Mouse (Mus musculus): Measurements from ENCODE around the gene Hsf4. TPM values are rescaled to one million over a fixed set of nuclear protein-coding genes. Genes with fewer than 3 reads are reported as not detected.
A peak's percentile ranks its signal among the peaks of the same experiment; 100 is the strongest.

The Hsf4 gene
- polyA plus RNA-seq, 1 experiment from 2014 or later: 0.25 TPM

DNA sequence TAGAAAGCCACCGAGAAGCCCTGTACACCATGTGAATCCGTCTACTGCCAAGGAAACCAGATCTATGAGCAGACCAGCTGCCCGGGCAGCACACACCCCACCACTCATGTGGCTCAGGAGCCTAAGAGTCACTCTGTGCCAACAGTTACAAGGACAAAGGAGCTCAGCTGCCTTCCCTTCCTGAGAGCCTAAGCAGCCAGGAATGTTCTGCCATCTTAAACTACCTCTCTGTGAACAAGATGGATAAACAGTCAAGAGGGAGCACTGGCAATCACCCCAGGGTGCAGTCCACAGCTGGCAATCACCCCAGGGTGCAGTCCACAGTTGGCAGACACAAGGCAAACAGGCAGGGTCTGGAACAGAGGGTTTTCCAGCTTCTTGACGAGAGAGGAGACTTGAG, 48.3 kb downstream of the Hsf4 start:
- peaks cover 8% of the 10 kb centered on the region; the same call in 1 of the 2 replicates for H3K36me3 ChIP-seq (ENCODE audit: control insufficient read depth, insufficient read depth)
- no peak overlapping the region for H3K27ac ChIP-seq (ENCODE audit: low read length)
- 91% methylated on average over 4 of the region's 4 CpGs for WGBS
- ATAC-seq: no peak
- no peaks in the 10 kb centered on the region for H3K4me1 ChIP-seq (replicated peaks; ENCODE audit: control insufficient read depth, insufficient read depth, low read length)
- H3K4me3 ChIP-seq (replicated peaks; ENCODE audit: low read length): no peak overlapping the region
- no peak overlapping the region for H3K4me2 ChIP-seq (ENCODE audit: low read length)
- H3K9ac ChIP-seq (replicated peaks; ENCODE audit: low read depth, low read length): no peak overlapping the region
- H3K9me3 ChIP-seq (ENCODE audit: control insufficient read depth, low read length): no peaks in the 10 kb centered on the region
- H3K27me3 ChIP-seq (replicated peaks; ENCODE audit: control insufficient read depth, insufficient read depth, low read length): no peaks in the 10 kb centered on the region

DNA sequence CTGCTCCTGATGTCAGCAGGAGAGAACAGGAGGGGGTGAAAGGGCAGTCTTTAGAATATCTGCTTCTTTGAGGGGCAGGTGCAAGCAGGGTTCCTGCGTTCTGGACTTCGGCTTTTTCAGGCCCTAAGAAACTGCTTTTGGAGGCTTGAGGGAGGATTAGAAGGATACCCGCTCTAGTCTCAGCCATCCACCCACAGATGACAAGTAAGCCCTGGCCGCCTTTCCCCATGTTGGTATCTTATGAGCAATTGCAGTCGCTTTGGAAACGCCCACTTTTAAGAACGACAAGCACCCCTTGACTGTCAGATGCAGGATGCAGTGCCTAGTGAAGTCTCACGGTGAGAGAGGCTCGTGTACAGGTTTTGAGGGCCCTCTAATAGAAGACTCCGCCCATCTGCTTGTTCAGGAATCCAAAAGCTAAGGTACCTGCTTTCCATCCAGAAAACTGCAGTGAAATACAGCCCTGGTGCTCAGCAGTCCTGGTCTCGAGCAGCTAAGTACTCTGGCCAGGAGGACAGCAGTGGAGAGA, 49.1 kb downstream of the Hsf4 start:
- 84% methylated on average over 11 of the region's 11 CpGs for WGBS
- no peak overlapping the region for H3K4me3 ChIP-seq (replicated peaks; ENCODE audit: low read length)
- no peaks in the 10 kb centered on the region for H3K9me3 ChIP-seq (ENCODE audit: control insufficient read depth, low read length)
- no peaks in the 10 kb centered on the region for H3K27me3 ChIP-seq (replicated peaks; ENCODE audit: control insufficient read depth, insufficient read depth, low read length)
- H3K36me3 ChIP-seq (ENCODE audit: control insufficient read depth, insufficient read depth): peaks cover 8% of the 10 kb centered on the region; the same call in 1 of the 2 replicates
- H3K4me2 ChIP-seq (ENCODE audit: low read length): no peak overlapping the region
- H3K4me1 ChIP-seq (replicated peaks; ENCODE audit: control insufficient read depth, insufficient read depth, low read length): no peaks in the 10 kb centered on the region
- ATAC-seq: no peak
- no peak overlapping the region for H3K27ac ChIP-seq (ENCODE audit: low read length)
- H3K9ac ChIP-seq (replicated peaks; ENCODE audit: low read depth, low read length): no peak overlapping the region

GRCm38 (mm10) chr8:105323183-105323582, 53.6 kb downstream of the Hsf4 start:
- Histone ChIP-seq H3K4me3 (replicated peaks; ENCODE audit: low read length) (no peak overlapping the region), H3K4me2 (ENCODE audit: low read length) (no peak overlapping the region), H3K9ac (replicated peaks; ENCODE audit: low read depth, low read length) (no peak overlapping the region), H3K4me1 (replicated peaks; ENCODE audit: control insufficient read depth, insufficient read depth, low read length) (peaks cover 21% of the 10 kb centered on the region), H3K36me3 (ENCODE audit: control insufficient read depth, insufficient read depth) (peaks cover 4% of the 10 kb centered on the region; the same call in 1 of the 2 replicates), H3K27me3 (replicated peaks; ENCODE audit: control insufficient read depth, insufficient read depth, low read length) (no peaks in the 10 kb centered on the region), H3K27ac (ENCODE audit: low read length) (no peak overlapping the region), H3K9me3 (ENCODE audit: control insufficient read depth, low read length) (no peaks in the 10 kb centered on the region)
- no peak for ATAC-seq
- WGBS: 87% methylated on average over 4 of the region's 4 CpGs

MicroRNAs within 50 kb of the gene (microRNA counts, 519-probe panel; counts per million panel counts)
- 2,419 counts per million, percentile 57 among the panel's probes with 10 or more counts for microRNA mmu-miR-328

Small RNA genes lying within 50 kb of the gene (microRNA-seq; reads per million reads assigned to microRNA genes)
- gene Gm27320: not detected
- 363 reads per million, percentile 70 among the genes with 10 or more reads in this experiment for gene Mir328

Other genes starting within 250 kb of the Hsf4 start
- gene Ces3a, start 221.2 kb upstream of the Hsf4 start, polyA plus RNA-seq (2015; fragmentation: Nextera tagmentation; extraction: Ambion mirVana): not detected in 2 replicates
- gene Ces3b, start 186.0 kb upstream of the Hsf4 start, polyA plus RNA-seq (2015; fragmentation: Nextera tagmentation; extraction: Ambion mirVana): not detected in 2 replicates
- gene Ces4a, start 138.0 kb upstream of the Hsf4 start, polyA plus RNA-seq (2015; fragmentation: Nextera tagmentation; extraction: Ambion mirVana): 0.11 and 0.29 TPM in 2 replicates
- 34.2 and 40.1 TPM in 2 replicates for gene Cbfb, start 99.1 kb upstream of the Hsf4 start, polyA plus RNA-seq (2015; fragmentation: Nextera tagmentation; extraction: Ambion mirVana)
- 34.3 and 35.7 TPM in 2 replicates for gene D230025D16Rik, start 44.7 kb upstream of the Hsf4 start, polyA plus RNA-seq (2015; fragmentation: Nextera tagmentation; extraction: Ambion mirVana)
- 3.8 and 4.3 TPM in 2 replicates for gene B3gnt9, start 14.6 kb upstream of the Hsf4 start, polyA plus RNA-seq (2015; fragmentation: Nextera tagmentation; extraction: Ambion mirVana)
- 23.4 and 27.3 TPM in 2 replicates for gene Tradd, start 5.2 kb upstream of the Hsf4 start, polyA plus RNA-seq (2015; fragmentation: Nextera tagmentation; extraction: Ambion mirVana)
- 0.83 and 0.96 TPM in 2 replicates for gene Fbxl8, start 5.2 kb upstream of the Hsf4 start, polyA plus RNA-seq (2015; fragmentation: Nextera tagmentation; extraction: Ambion mirVana)
- 1.5 and 2.8 TPM in 2 replicates for gene Nol3, start 6.3 kb downstream of the Hsf4 start, polyA plus RNA-seq (2015; fragmentation: Nextera tagmentation; extraction: Ambion mirVana)
- 110 and 125 TPM in 2 replicates for gene 4931428F04Rik, start 20.1 kb downstream of the Hsf4 start, polyA plus RNA-seq (2015; fragmentation: Nextera tagmentation; extraction: Ambion mirVana)
- gene Exoc3l, start 26.3 kb downstream of the Hsf4 start, polyA plus RNA-seq (2015; fragmentation: Nextera tagmentation; extraction: Ambion mirVana): 12.5 and 12.9 TPM in 2 replicates
- 44.9 and 46.8 TPM in 2 replicates for gene E2f4, start 27.9 kb downstream of the Hsf4 start, polyA plus RNA-seq (2015; fragmentation: Nextera tagmentation; extraction: Ambion mirVana)
- gene Elmo3, start 35.8 kb downstream of the Hsf4 start, polyA plus RNA-seq (2015; fragmentation: Nextera tagmentation; extraction: Ambion mirVana): 0.76 and 1.3 TPM in 2 replicates
- gene Lrrc29, start 56.5 kb downstream of the Hsf4 start, polyA plus RNA-seq (2015; fragmentation: Nextera tagmentation; extraction: Ambion mirVana): 0.36 and 0.99 TPM in 2 replicates
- 111 and 126 TPM in 2 replicates for gene Tmem208, start 56.6 kb downstream of the Hsf4 start, polyA plus RNA-seq (2015; fragmentation: Nextera tagmentation; extraction: Ambion mirVana)
- 0.43 and 1.2 TPM in 2 replicates for gene Fhod1, start 78.2 kb downstream of the Hsf4 start, polyA plus RNA-seq (2015; fragmentation: Nextera tagmentation; extraction: Ambion mirVana)
- 6.3 and 10.3 TPM in 2 replicates for gene Slc9a5, start 79.0 kb downstream of the Hsf4 start, polyA plus RNA-seq (2015; fragmentation: Nextera tagmentation; extraction: Ambion mirVana)
- 1.3 and 1.9 TPM in 2 replicates for gene Plekhg4, start 103.5 kb downstream of the Hsf4 start, polyA plus RNA-seq (2015; fragmentation: Nextera tagmentation; extraction: Ambion mirVana)
- gene Kctd19, start 143.7 kb downstream of the Hsf4 start, polyA plus RNA-seq (2015; fragmentation: Nextera tagmentation; extraction: Ambion mirVana): not detected in 2 replicates
- 0.37 and 0.80 TPM in 2 replicates for gene Lrrc36, start 143.8 kb downstream of the Hsf4 start, polyA plus RNA-seq (2015; fragmentation: Nextera tagmentation; extraction: Ambion mirVana)
- gene Tppp3, start 201.7 kb downstream of the Hsf4 start, polyA plus RNA-seq (2015; fragmentation: Nextera tagmentation; extraction: Ambion mirVana): 28.9 and 56.5 TPM in 2 replicates
- gene Zdhhc1, start 227.1 kb downstream of the Hsf4 start, polyA plus RNA-seq (2015; fragmentation: Nextera tagmentation; extraction: Ambion mirVana): 26.3 and 33.3 TPM in 2 replicates
- gene Hsd11b2, start 249.0 kb downstream of the Hsf4 start, polyA plus RNA-seq (2015; fragmentation: Nextera tagmentation; extraction: Ambion mirVana): 0.35 and 0.48 TPM in 2 replicates